Mouse (Mus musculus) c-Kit-positive CD71-positive TER-119-positive erythroid progenitor cells, embryonic 14.5 days (primary cell): Measurements from ENCODE around the gene Asphd1.

ENCODE experiments used
- DNase-seq: peaks from one replicate; pipeline ENCODE4 v3.0.0-alpha.2; 2013; ENCODE audit warnings: low spot score

Gene Asphd1

GRCm38 (mm10) chr7:126896912-126897311 is 52.5 kb downstream of the Asphd1 start:
- DNase-seq: no peak
